In the genomic region with DNA sequence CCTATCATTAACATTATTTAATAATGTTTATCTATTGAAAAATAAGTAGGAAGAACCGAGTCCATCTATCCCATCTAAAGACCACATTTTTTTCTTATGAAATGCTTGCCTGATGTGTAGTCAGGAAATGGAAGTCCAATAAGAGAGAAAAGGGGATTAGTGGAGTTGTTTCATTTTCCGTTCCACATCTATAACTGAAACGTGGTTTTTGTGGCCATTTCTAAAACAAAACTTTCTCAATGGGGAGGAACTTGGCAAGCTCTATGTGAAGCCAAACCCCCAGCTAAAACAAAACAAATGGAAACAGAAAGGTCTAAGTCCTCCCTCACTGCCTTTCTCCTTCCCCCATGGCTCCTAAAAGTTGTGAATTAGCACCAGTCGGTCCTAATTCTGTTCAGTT, we compare ENCODE assay signal across 24 mouse cellular contexts. TPM values are rescaled to one million over a fixed set of nuclear protein-coding genes. Genes with fewer than 3 reads are reported as not detected.
DNase-seq lines count a peak whose midpoint lies in the region; ATAC-seq lines count a peak whose summit lies in the region.
"Had no signal": no experiment of that assay in that cellular context is flagged by ENCODE, and none has a peak within 500 bp of the region (broad histone marks: within the 10 kb centered on the region; RNA-seq: fewer than 3 reads in every experiment).

No protein-coding gene starts in this region.

- 43% methylated on average over 4 of the region's 4 CpGs for WGBS in embryonic facial prominence, embryonic 14.5 days

- no peak overlapping the region for H3K4me3 ChIP-seq in embryonic facial prominence, embryonic 14.5 days (ENCODE audit: low read depth, low read length)
- peak overlapping the region; percentile 79 for H3K4me3 ChIP-seq in megakaryocyte, embryonic 14.5 days (replicated peaks)
- H3K4me3 ChIP-seq: erythroblast, embryonic 14.5 days; heart, adult 2 months; midbrain, embryonic 10.5 days had no signal

- H3K4me2 ChIP-seq in embryonic facial prominence, embryonic 14.5 days (ENCODE audit: low read depth, low read length): no peak overlapping the region
- H3K4me2 ChIP-seq: liver, embryonic 11.5 days had no signal

- no peaks in the 10 kb centered on the region for H3K36me3 ChIP-seq in embryonic facial prominence, embryonic 14.5 days (ENCODE audit: control insufficient read depth, insufficient read depth, low read length)
- H3K36me3 ChIP-seq in megakaryocyte, embryonic 14.5 days (replicated peaks; ENCODE audit: low read length): no peaks in the 10 kb centered on the region
- H3K36me3 ChIP-seq: midbrain, embryonic 10.5 days had no signal

- no peak for ATAC-seq in embryonic facial prominence, embryonic 14.5 days (ENCODE audit: low read depth)
- ATAC-seq: activated CD4-positive, CD25-positive, alpha-beta regulatory T cell, adult 4 months; forebrain, embryonic 14.5 days; hindbrain, postnatal 0 days had no signal

- no peak overlapping the region for H3K27ac ChIP-seq in embryonic facial prominence, embryonic 14.5 days (replicated peaks; ENCODE audit: low read depth, low read length)
- H3K27ac ChIP-seq: heart, adult 2 months; hindbrain, postnatal 0 days; midbrain, embryonic 10.5 days had no signal

- no peak overlapping the region for H3K9ac ChIP-seq in embryonic facial prominence, embryonic 14.5 days (ENCODE audit: low read depth, low read length)

- 0 out of 2 replicates have a peak, but pooled peaks cover 14% of the 10 kb centered on the region for H3K4me1 ChIP-seq in embryonic facial prominence, embryonic 14.5 days (ENCODE audit: control insufficient read depth, insufficient read depth, low read length)
- H3K4me1 ChIP-seq in megakaryocyte, embryonic 14.5 days: peaks cover 62% of the 10 kb centered on the region

- H3K27me3 ChIP-seq in embryonic facial prominence, embryonic 14.5 days (replicated peaks; ENCODE audit: control insufficient read depth, insufficient read depth, low read length): no peaks in the 10 kb centered on the region
- H3K27me3 ChIP-seq in megakaryocyte, embryonic 14.5 days (replicated peaks): no peaks in the 10 kb centered on the region

- no peaks in the 10 kb centered on the region for H3K9me3 ChIP-seq in embryonic facial prominence, embryonic 14.5 days (ENCODE audit: control insufficient read depth, low read length)
- no peaks in the 10 kb centered on the region for H3K9me3 ChIP-seq in megakaryocyte, embryonic 14.5 days
- H3K9me3 ChIP-seq: midbrain, embryonic 10.5 days had no signal

- DNase-seq in 3134 (ENCODE audit: extremely low read depth, insufficient read length, low spot score) (peak; percentile 8), 416B (ENCODE audit: low read depth) (peak; percentile 75)
- DNase-seq in embryonic facial prominence, embryonic 14.5 days (ENCODE audit: low spot score): peak; percentile 31
- no peak for DNase-seq in urinary bladder, postnatal 25 days (ENCODE audit: low spot score)
- no peak for DNase-seq in spleen, adult 18-20 months
- no peak for DNase-seq in B cell, adult 2 months
- DNase-seq: cerebellum, adult 11-12 months; cerebellum, postnatal 25 days; gastrocnemius, postnatal 14 days; heart, adult 2 months; heart, postnatal 36 days; kidney, adult 18-20 months; kidney, postnatal 10 days; layer of hippocampus, postnatal 36 days; lung, adult 18-20 months; right cerebral cortex, postnatal 14 days; thymus, adult 2 months had no signal

RNA-seq across cellular contexts. Expression of gene Akt3, which starts 2.8 kb away (rescaled TPM):
- 7.3 and 8.5 TPM in 2 replicates for polyA plus RNA-seq in embryonic facial prominence, embryonic 14.5 days (2014; fragmentation: Nextera tagmentation; extraction: Ambion mirVana)
- polyA plus RNA-seq in megakaryocyte, embryonic 14.5 days (2012; ENCODE audit: insufficient read depth, low replicate concordance): 1.2 TPM in 1 of 2 replicates, not detected in the other
- polyA plus RNA-seq: erythroblast, embryonic 14.5 days had no signal

Comparison
In these comparisons a context has a peak if more than half of its experiments do, and no peak if none do; other contexts are left out.
1. DNase-seq: peak in 3134 (single experiment), 416B (single experiment) and embryonic facial prominence, embryonic 14.5 days (single experiment); none in urinary bladder, postnatal 25 days (single experiment), spleen, adult 18-20 months (0 of 2) and B cell, adult 2 months (0 of 2).